Mouse (Mus musculus) lung, adult 2 months (tissue): ENCODE results near the gene Rnaseh1.

Experiments used
- CTCF ChIP-seq: fragments of 200-500 bp; IDR thresholded peaks from 2 replicates; pipeline ENCODE4 v1.5.1; 2011; ENCODE audit warnings: mild to moderate bottlenecking, low read length, control low read depth; ENCODE audit not compliant: insufficient read depth
- POLR2A ChIP-seq: fragments of 200-500 bp; IDR thresholded peaks from 2 replicates; pipeline ENCODE4 v1.6.1; 2011; ENCODE audit warnings: low read depth, mild to moderate bottlenecking, control low read depth, low read length, borderline replicate concordance; ENCODE audit errors: extremely low read depth

DNA sequence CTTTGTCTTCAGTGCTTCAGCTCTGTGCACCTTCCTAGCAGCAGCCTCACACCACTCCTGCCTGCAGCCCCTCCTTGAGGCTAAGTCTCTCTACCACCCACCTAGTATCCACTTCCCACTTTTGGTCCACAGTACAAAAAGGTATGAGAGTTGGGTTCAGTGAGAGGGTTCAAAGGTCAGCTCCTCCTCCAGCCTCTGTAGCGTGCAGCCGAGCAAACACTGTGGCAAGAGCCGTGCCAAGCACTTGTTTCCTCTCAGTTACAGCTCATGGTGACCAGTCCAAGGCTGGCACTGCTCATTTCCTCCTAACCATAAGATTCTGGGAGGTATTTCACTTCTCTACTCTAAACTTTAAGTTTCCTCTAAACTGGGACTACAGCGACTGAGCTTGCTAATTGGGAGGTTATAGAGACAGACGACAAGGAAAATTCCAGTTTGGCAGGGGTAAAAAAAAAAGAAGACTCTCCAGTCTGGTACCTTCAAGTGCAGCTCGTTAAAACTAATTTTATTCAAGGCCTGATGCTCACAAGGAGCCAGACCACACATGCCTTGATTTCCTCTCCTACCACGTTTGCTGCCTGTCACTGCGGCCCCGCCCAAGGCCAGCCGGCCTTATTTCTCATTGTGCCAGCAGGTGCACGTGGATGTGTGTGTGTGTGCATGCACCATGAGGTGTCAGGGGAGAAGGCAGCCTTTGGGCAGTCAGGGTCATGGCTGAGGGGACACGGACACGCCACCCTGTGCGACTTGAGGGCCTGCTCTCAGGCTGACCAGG is 48.6 kb downstream of the Rnaseh1 start:
- TF ChIP-seq POLR2A (no peak), CTCF (no peak)
